Mouse (Mus musculus) bone marrow macrophage, adult 2 months (primary cell): ENCODE results near the gene Cldn14. TPM values are rescaled to one million over a fixed set of nuclear protein-coding genes. Genes with fewer than 3 reads are reported as not detected.

Experiments used
- H3K27ac ChIP-seq: 2 replicates; pipeline ENCODE4 v1.5.1; 2012; ENCODE audit warnings: low read depth, low read length; ENCODE audit not compliant: insufficient read depth
- H3K4me1 ChIP-seq: 2 replicates; pipeline ENCODE4 v1.6.1; 2012; ENCODE audit warnings: low read length; ENCODE audit not compliant: control insufficient read depth, insufficient read depth
- H3K4me3 ChIP-seq: 2 replicates; pipeline ENCODE4 v1.5.1; 2012; ENCODE audit warnings: mild to moderate bottlenecking, low read length, moderate library complexity; ENCODE audit not compliant: insufficient read depth
- CTCF ChIP-seq: IDR thresholded peaks from 2 replicates; pipeline ENCODE4 v1.5.1; 2012; ENCODE audit warnings: low read depth, mild to moderate bottlenecking, low read length, moderate library complexity
- POLR2A ChIP-seq: IDR thresholded peaks from 2 replicates; pipeline ENCODE4 v1.6.1; 2012; ENCODE audit warnings: mild to moderate bottlenecking, low read depth, low read length, borderline replicate concordance
- polyA plus RNA-seq: library from polyadenylated mRNA; stranded (reverse); fragments of >200 nt; gene quantifications from 2 replicates; pipeline ENCODE4 v1.2.4, GENCODE M21; 2012; ENCODE audit not compliant: missing spikeins, insufficient read depth, insufficient read length

Gene Cldn14
- polyA plus RNA-seq, 1 experiment, result not detected

- TF ChIP-seq CTCF, result no peak
- TF ChIP-seq POLR2A, result no peak
These were observed 31.1 kb downstream of the Cldn14 start for GRCm38 (mm10) chr16:93977587-93977986.

GRCm38 (mm10) chr16:93976907-93977306 is 31.7 kb downstream of the Cldn14 start:
- H3K4me3 ChIP-seq, result no peak overlapping the region
- 0 out of 2 replicates have a peak, but pooled peaks cover 2% of the 10 kb centered on the region for H3K4me1 ChIP-seq
- TF ChIP-seq CTCF (peak; percentile 24; the same call in 1 of the 2 replicates), POLR2A (no peak)
- no peak overlapping the region for H3K27ac ChIP-seq

More at GRCm38 (mm10) chr16:93977587-93977986, 31.1 kb downstream of the Cldn14 start:
- no peak overlapping the region for H3K27ac ChIP-seq
- no peak overlapping the region for H3K4me3 ChIP-seq
- peaks cover 4% of the 10 kb centered on the region; the same call in 1 of the 2 replicates for H3K4me1 ChIP-seq

- 0 out of 2 replicates have a peak, but pooled peaks cover 2% of the 10 kb centered on the region for H3K4me1 ChIP-seq
- no peak overlapping the region for H3K27ac ChIP-seq
- H3K4me3 ChIP-seq, result no peak overlapping the region
- no peak for TF ChIP-seq POLR2A
- TF ChIP-seq CTCF, result no peak; the same call in 1 of the 2 replicates
These were observed 33.2 kb downstream of the Cldn14 start for GRCm38 (mm10) chr16:93975430-93975829.

- 0 out of 2 replicates have a peak, but pooled peaks cover 2% of the 10 kb centered on the region for H3K4me1 ChIP-seq
- H3K27ac ChIP-seq, result no peak overlapping the region
- H3K4me3 ChIP-seq, result no peak overlapping the region
- TF ChIP-seq POLR2A (no peak), CTCF (no peak)
These were observed 34.4 kb downstream of the Cldn14 start for GRCm38 (mm10) chr16:93974278-93974677.

GRCm38 (mm10) chr16:93973554-93973953 is 35.1 kb downstream of the Cldn14 start:
- Histone ChIP-seq H3K4me3 (no peak overlapping the region), H3K27ac (no peak overlapping the region), H3K4me1 (0 out of 2 replicates have a peak, but pooled peaks cover 2% of the 10 kb centered on the region)
- TF ChIP-seq POLR2A (no peak), CTCF (no peak)

- Histone ChIP-seq H3K27ac (no peak overlapping the region), H3K4me1 (0 out of 2 replicates have a peak, but pooled peaks cover 2% of the 10 kb centered on the region), H3K4me3 (no peak overlapping the region)
- TF ChIP-seq CTCF (no peak), POLR2A (no peak)
These were observed 35.5 kb downstream of the Cldn14 start for GRCm38 (mm10) chr16:93973123-93973522.

- no peaks in the 10 kb centered on the region for H3K4me1 ChIP-seq
- no peak overlapping the region for H3K27ac ChIP-seq
- H3K4me3 ChIP-seq, result no peak overlapping the region
- TF ChIP-seq POLR2A, result no peak
These were observed 37.6 kb downstream of the Cldn14 start for GRCm38 (mm10) chr16:93971046-93971445.

GRCm38 (mm10) chr16:93967893-93968292 is 40.7 kb downstream of the Cldn14 start:
- no peaks in the 10 kb centered on the region for H3K4me1 ChIP-seq
- H3K27ac ChIP-seq, result no peak overlapping the region
- TF ChIP-seq CTCF, result no peak
- TF ChIP-seq POLR2A, result no peak
- H3K4me3 ChIP-seq, result no peak overlapping the region

GRCm38 (mm10) chr16:93962283-93962682 is 46.4 kb downstream of the Cldn14 start:
- no peak overlapping the region for H3K27ac ChIP-seq
- peaks cover 7% of the 10 kb centered on the region; the same call in 1 of the 2 replicates for H3K4me1 ChIP-seq
- TF ChIP-seq POLR2A (no peak), CTCF (no peak)
- no peak overlapping the region for H3K4me3 ChIP-seq

- no peak overlapping the region for H3K27ac ChIP-seq
- peaks cover 11% of the 10 kb centered on the region; the same call in 1 of the 2 replicates for H3K4me1 ChIP-seq
- TF ChIP-seq CTCF (no peak), POLR2A (no peak)
- H3K4me3 ChIP-seq, result no peak overlapping the region
These were observed 47.5 kb downstream of the Cldn14 start for GRCm38 (mm10) chr16:93961099-93961646.
